Mouse (Mus musculus): ENCODE measurements around the gene Gpc6. TPM values are rescaled to one million over a fixed set of nuclear protein-coding genes. Genes with fewer than 3 reads are reported as not detected.

The Gpc6 gene
- polyA plus RNA-seq, 1 experiment from 2014 or later, result 66.2 TPM

DNA sequence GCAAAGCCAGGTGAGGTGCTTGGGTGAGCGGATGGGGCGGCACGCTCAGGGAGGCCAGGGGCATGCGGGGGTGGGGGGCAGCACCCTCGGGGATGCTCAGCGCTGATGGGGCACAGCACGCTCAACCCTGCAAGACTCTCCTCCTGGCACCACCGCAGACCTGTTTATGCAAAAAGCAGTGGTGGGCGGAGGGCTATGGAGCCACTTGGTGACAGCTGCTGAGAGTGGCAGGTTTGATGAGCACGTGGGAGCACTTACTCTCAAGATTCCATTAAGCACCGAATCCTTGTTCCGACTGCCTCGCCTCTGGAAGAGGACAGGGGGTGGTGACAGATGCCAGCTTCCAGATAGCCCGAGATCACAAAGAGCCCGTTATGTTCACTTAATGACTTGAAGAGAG, 1026.2 kb downstream of the Gpc6 start:
- ATAC-seq (replicated peaks; ENCODE audit: low FRiP score), result peak; percentile 29; the same call in 1 of the 2 replicates
- Histone ChIP-seq H3K4me3 (replicated peaks) (no peak overlapping the region), H3K27ac (no peak overlapping the region), H3K27me3 (no peaks in the 10 kb centered on the region), H3K9ac (no peak overlapping the region), H3K9me3 (replicated peaks) (no peaks in the 10 kb centered on the region), H3K4me1 (no peaks in the 10 kb centered on the region), H3K4me2 (no peak overlapping the region), H3K36me3 (no peaks in the 10 kb centered on the region)
- WGBS, result 78% methylated on average over 15 of the region's 15 CpGs

DNA sequence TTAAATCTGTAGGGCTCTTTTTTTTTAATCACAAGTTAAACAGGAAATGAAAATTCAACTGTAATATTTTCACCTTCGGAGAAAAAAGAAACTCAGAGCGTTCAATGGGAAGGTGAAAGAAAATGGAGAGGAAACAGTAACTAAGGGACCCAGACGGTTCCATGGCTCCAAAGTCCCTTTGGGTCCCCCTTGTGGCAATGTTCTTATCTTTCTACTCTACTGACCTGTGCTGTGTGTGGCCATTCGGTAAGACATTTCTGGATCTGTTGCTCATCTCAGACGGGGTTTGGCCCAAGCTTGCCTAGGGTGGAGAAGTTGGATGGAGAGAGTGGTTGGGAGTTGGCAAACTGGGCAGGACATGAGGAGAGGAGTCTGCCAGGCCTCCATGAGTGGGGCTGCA, 1026.6 kb downstream of the Gpc6 start:
- H3K27me3 ChIP-seq, result no peaks in the 10 kb centered on the region
- H3K36me3 ChIP-seq, result no peaks in the 10 kb centered on the region
- no peak overlapping the region for H3K9ac ChIP-seq
- peak; percentile 56; the same call in 1 of the 2 replicates for ATAC-seq (replicated peaks; ENCODE audit: low FRiP score)
- H3K27ac ChIP-seq, result no peak overlapping the region
- H3K9me3 ChIP-seq (replicated peaks), result no peaks in the 10 kb centered on the region
- 60% methylated on average over 5 of the region's 5 CpGs for WGBS
- no peaks in the 10 kb centered on the region for H3K4me1 ChIP-seq
- no peak overlapping the region for H3K4me3 ChIP-seq (replicated peaks)
- no peak overlapping the region for H3K4me2 ChIP-seq

DNA sequence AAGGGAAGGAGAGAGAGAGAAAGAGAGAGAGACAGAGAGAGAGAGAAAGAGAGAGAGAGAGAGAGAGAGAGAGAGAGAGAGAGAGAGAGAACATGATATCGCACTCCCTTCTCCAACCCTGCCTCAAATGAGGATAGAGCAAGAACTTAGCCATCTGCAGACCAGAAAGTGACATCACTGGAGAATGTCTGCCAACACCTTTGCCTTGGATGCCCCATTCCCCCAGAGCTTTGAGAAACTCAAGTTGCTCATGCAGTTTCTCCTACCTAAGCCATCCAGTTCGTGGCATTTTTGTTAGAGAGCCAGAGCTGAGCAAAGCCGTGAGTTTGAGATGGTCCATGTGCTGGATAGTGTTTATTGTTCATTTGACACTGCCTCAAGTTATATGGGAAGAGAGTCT, 1030.9 kb downstream of the Gpc6 start:
- Histone ChIP-seq H3K27me3 (no peaks in the 10 kb centered on the region), H3K9ac (no peak overlapping the region), H3K4me2 (no peak overlapping the region), H3K4me3 (replicated peaks) (no peak overlapping the region), H3K36me3 (no peaks in the 10 kb centered on the region), H3K27ac (no peak overlapping the region), H3K9me3 (replicated peaks) (no peaks in the 10 kb centered on the region), H3K4me1 (no peaks in the 10 kb centered on the region)
- ATAC-seq (replicated peaks; ENCODE audit: low FRiP score), result no peak
- 89% methylated on average over 3 of the region's 3 CpGs for WGBS

DNA sequence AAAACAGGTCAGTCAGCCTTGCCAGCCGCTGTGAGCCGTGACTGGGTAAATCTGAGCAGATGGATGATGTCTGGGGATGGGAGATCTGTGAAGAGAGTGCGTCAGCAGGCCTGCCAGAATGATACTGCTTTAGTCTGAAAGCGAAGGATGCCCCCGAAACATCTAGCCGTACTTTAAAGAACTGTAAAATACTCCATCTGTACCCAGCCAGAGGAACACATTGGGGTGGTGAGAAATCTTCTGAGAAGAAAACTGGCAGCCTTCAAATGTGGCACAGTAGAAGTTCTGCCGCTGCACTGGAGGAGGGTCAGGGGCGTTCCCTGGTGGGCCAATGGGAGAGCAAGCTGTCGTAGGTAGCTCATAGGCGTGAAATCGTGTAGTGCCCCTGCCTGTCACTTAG, 1033.3 kb downstream of the Gpc6 start:
- no peaks in the 10 kb centered on the region for H3K9me3 ChIP-seq (replicated peaks)

DNA sequence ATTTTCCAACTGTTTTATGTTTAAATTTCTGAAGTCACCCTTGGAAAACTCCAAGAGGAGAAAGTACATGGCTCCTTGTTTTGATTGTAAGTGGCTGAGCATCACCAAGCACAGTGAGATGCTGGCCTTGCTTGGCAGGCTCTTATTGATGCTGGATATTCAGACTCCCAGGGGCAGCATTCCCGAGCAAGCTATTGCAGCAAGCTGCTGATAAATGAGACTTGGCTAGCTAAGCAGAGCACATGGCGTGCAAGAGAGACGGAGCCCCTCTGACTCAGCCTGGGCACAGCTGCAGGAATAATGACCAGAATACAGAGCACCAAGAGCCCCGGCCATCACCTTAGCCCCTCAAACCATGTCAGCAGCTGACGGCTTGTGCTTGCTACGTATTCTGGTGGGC, 1036.2 kb downstream of the Gpc6 start:
- no peak overlapping the region for H3K4me2 ChIP-seq
- ATAC-seq (replicated peaks; ENCODE audit: low FRiP score), result no peak
- no peaks in the 10 kb centered on the region for H3K9me3 ChIP-seq (replicated peaks)
- no peaks in the 10 kb centered on the region for H3K4me1 ChIP-seq
- H3K27ac ChIP-seq, result no peak overlapping the region
- no peak overlapping the region for H3K9ac ChIP-seq
- peaks cover 6% of the 10 kb centered on the region; the same call in 1 of the 2 replicates for H3K36me3 ChIP-seq
- WGBS, result 57% methylated on average over 6 of the region's 6 CpGs
- H3K4me3 ChIP-seq (replicated peaks), result no peak overlapping the region
- H3K27me3 ChIP-seq, result no peaks in the 10 kb centered on the region

More for the DNA sequence above, 1033.3 kb downstream of the Gpc6 start:
- Histone ChIP-seq H3K4me1 (no peaks in the 10 kb centered on the region), H3K4me3 (replicated peaks) (no peak overlapping the region), H3K27ac (no peak overlapping the region), H3K9ac (no peak overlapping the region), H3K27me3 (no peaks in the 10 kb centered on the region), H3K36me3 (no peaks in the 10 kb centered on the region), H3K4me2 (no peak overlapping the region)
- WGBS, result 90% methylated on average over 11 of the region's 11 CpGs
- ATAC-seq (replicated peaks; ENCODE audit: low FRiP score), result no peak

DNA sequence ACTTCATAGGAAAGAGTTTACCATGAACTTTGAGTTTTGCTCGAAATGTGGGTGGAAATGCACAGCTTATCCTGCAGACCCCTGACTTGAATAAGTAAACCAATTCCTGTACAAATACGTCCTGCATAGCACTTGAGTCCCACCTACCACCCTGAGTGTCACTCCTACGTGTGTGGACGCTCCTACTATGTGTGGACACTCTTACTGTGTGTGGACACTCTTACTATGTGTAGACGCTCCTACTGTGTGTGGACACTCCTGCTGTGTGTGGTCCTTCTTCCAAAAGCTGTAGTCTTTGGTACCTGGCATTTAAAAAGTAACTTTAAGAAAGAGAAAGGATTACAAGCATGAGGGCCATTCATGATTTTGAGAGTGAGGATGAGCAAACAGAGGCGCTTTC, 1036.7 kb downstream of the Gpc6 start:
- no peak for ATAC-seq (replicated peaks; ENCODE audit: low FRiP score)
- Histone ChIP-seq H3K9me3 (replicated peaks) (no peaks in the 10 kb centered on the region), H3K4me1 (no peaks in the 10 kb centered on the region), H3K9ac (no peak overlapping the region), H3K4me3 (replicated peaks) (no peak overlapping the region), H3K27ac (no peak overlapping the region), H3K27me3 (no peaks in the 10 kb centered on the region), H3K36me3 (peaks cover 10% of the 10 kb centered on the region; the same call in 1 of the 2 replicates), H3K4me2 (no peak overlapping the region)
- WGBS, result 87% methylated on average over 6 of the region's 6 CpGs

DNA sequence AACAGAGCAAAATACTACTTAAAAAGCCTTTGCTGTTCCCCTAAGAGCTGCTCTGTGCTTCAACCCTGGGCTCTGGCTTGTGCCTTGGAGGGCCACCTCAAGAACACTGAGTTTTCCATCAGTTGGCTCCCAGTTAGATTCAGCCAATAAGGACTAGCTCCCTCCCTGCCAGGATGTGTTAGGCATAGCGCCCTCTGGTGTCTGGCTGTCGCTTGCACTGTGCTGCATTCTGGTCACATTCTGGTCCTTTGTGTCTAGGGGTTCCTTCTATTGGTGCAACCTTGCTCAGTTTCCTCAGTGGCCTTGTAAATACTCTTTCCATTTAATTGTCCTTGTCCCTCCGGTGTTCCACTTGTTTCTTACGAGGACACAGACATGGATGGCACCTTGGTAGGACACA, 1037.3 kb downstream of the Gpc6 start:
- no peaks in the 10 kb centered on the region for H3K9me3 ChIP-seq (replicated peaks)
- H3K4me3 ChIP-seq (replicated peaks), result no peak overlapping the region
- no peak for ATAC-seq (replicated peaks; ENCODE audit: low FRiP score)
- peaks cover 10% of the 10 kb centered on the region; the same call in 1 of the 2 replicates for H3K36me3 ChIP-seq
- no peaks in the 10 kb centered on the region for H3K4me1 ChIP-seq
- H3K9ac ChIP-seq, result no peak overlapping the region
- no peak overlapping the region for H3K4me2 ChIP-seq
- no peak overlapping the region for H3K27ac ChIP-seq
- H3K27me3 ChIP-seq, result no peaks in the 10 kb centered on the region
- whole genome bisulfite sequencing, result 70% methylated on average over 4 of the region's 4 CpGs

DNA sequence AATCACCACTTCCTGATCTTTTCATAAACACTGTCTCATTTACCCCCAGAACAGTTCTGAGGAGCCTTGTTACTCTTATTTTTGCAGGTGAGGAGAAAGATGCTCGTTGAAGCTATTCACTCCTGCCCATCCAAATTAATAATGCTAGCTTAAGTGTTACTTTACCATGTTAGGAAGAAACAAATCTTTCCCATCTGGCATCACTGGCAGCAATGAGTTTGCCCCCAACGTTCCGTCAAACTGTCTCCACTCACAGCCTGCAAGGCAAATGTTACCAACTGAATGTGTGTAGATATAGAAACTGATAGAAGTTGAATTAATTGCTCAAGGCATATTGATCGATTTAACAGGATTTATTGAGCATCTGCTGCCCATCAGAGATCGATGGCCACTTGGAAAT, 1047.5 kb downstream of the Gpc6 start:
- Histone ChIP-seq H3K9me3 (replicated peaks) (no peaks in the 10 kb centered on the region), H3K36me3 (peaks cover 18% of the 10 kb centered on the region; the same call in 1 of the 2 replicates), H3K4me2 (no peak overlapping the region), H3K4me1 (no peaks in the 10 kb centered on the region), H3K27me3 (no peaks in the 10 kb centered on the region), H3K4me3 (replicated peaks) (no peak overlapping the region), H3K27ac (no peak overlapping the region), H3K9ac (no peak overlapping the region)
- 91% methylated on average over 5 of the region's 5 CpGs for WGBS
- ATAC-seq (replicated peaks; ENCODE audit: low FRiP score), result no peak

DNA sequence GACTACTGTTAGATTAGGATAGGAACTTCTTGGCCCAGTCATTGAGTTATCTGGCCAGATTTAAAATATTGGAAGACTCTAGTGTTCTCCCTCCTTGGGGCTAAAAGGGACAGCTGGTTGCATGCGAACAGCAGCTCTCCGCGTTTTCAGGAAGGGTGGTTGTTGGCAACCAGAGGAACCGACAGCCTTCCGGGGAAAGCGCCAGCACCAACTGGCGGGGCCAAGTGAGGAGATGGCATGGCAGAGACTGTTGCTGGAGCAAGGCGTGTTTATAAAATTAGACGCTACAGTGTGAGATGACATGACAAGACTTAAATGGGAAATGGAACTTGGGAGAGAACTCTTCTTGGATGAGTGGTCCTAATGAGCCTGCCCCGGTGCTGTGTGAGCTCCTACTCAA, 1056.4 kb downstream of the Gpc6 start:
- Histone ChIP-seq H3K4me1 (no peaks in the 10 kb centered on the region), H3K4me3 (replicated peaks) (no peak overlapping the region), H3K9ac (no peak overlapping the region), H3K27me3 (no peaks in the 10 kb centered on the region), H3K27ac (no peak overlapping the region), H3K9me3 (replicated peaks) (no peaks in the 10 kb centered on the region), H3K36me3 (no peaks in the 10 kb centered on the region), H3K4me2 (no peak overlapping the region)
- ATAC-seq (replicated peaks; ENCODE audit: low FRiP score), result no peak
- 93% methylated on average over 10 of the region's 10 CpGs for WGBS

DNA sequence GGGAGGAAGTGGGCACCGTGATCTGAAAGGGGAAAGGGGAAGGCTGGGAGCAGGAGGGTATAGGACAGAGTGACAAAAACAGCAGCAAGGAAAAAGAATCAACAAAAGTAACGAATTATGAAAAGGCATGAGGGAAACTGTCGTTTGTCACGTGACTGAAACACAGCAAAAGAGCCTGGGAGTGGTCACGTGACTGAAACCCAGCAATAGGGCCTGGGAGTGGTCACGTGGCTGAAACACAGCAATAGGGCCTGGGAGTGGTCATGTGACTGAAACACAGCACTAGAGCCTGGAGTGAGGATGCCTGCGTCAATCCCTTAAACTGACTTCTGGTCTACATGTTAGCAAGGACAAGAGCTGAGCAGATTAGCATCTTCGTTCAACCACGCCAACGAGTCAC, 1063.3 kb downstream of the Gpc6 start:
- no peak overlapping the region for H3K4me3 ChIP-seq (replicated peaks)
- H3K36me3 ChIP-seq, result no peaks in the 10 kb centered on the region
- ATAC-seq (replicated peaks; ENCODE audit: low FRiP score), result no peak
- no peak overlapping the region for H3K27ac ChIP-seq
- H3K9ac ChIP-seq, result no peak overlapping the region
- no peak overlapping the region for H3K4me2 ChIP-seq
- 88% methylated on average over 10 of the region's 10 CpGs for WGBS
- H3K4me1 ChIP-seq, result no peaks in the 10 kb centered on the region
- no peaks in the 10 kb centered on the region for H3K27me3 ChIP-seq
- H3K9me3 ChIP-seq (replicated peaks), result no peaks in the 10 kb centered on the region

DNA sequence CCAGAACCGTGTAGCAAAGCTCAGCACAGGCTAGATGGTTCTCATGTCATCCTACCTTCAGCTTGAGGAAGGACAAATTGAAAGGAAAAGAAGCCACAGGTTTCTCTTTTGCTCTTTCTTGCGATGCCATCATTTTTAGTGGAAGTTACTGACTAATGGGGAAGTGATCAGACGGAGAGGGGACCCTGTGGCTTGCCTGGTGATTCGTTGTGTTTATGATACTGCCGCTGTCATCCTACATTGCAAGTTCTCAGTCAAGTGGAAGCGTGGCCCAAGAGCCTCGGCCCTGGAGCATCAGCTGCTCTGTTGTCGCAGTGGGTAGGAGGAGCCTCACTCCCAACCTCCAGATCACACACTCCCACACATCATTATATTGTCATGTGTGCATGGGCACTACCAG, 1065.1 kb downstream of the Gpc6 start:
- Histone ChIP-seq H3K27me3 (no peaks in the 10 kb centered on the region), H3K4me2 (no peak overlapping the region), H3K9ac (no peak overlapping the region), H3K4me3 (replicated peaks) (no peak overlapping the region), H3K4me1 (no peaks in the 10 kb centered on the region), H3K36me3 (no peaks in the 10 kb centered on the region), H3K27ac (no peak overlapping the region), H3K9me3 (replicated peaks) (no peaks in the 10 kb centered on the region)
- no peak for ATAC-seq (replicated peaks; ENCODE audit: low FRiP score)
- 52% methylated on average over 8 of the region's 8 CpGs for WGBS

DNA sequence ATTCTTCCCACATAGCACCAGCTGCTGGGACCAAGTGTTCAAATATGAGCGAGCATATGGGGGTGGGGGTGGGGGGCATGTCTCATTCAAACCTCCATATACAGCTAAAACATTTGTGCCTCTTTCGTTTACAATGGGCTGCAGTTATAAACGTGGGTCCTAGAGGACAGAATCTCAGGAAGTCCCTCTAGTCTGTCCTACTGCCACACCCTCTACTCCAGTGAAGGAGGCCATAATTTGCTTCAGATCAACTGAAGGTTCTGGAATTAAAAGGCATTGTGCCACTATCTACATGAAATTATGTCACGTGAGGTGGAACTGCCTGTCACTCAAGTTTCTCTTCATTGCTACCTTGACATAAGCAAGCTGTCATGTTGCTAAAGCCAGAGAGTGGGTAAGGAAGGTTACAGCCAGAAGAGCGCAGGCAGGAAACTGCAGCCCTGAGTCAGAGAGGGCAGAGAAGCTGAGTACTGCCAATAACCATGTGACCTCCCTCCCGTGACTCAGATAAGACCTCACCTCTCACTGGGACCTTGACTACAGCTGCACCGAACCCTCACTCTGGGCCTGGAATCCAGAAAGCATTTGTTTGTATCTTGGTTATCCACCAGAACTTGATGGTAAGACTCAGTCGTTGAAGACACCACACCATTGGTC, 1067.6 kb downstream of the Gpc6 start:
- no peaks in the 10 kb centered on the region for H3K4me1 ChIP-seq
- H3K9me3 ChIP-seq (replicated peaks), result no peaks in the 10 kb centered on the region
- H3K27me3 ChIP-seq, result no peaks in the 10 kb centered on the region
- H3K9ac ChIP-seq, result no peak overlapping the region
- WGBS, result 64% methylated on average over 8 of the region's 8 CpGs
- no peak overlapping the region for H3K4me3 ChIP-seq (replicated peaks)
- no peak overlapping the region for H3K27ac ChIP-seq
- H3K4me2 ChIP-seq, result no peak overlapping the region
- H3K36me3 ChIP-seq, result no peaks in the 10 kb centered on the region
- no peak for ATAC-seq (replicated peaks; ENCODE audit: low FRiP score)

DNA sequence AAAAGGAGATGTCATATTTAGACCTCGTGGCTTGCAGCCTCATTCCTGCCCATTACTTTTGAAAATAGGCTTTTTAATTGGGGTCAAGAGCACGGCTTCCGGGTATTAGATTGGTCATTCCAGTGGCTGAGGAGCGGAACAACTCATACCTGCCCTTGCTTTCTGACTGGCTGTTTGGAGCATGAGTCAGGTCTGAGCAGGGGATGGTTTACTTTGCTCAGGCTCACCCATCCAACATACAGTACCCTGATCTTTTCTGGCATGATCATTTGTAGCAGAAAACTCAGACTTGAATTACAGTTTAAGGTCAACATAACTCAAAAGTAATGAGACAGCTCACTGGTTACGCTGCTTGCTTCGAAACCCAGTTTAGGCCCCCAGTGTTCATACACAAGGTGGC, 1068.7 kb downstream of the Gpc6 start:
- H3K4me3 ChIP-seq (replicated peaks), result no peak overlapping the region
- H3K4me2 ChIP-seq, result no peak overlapping the region
- ATAC-seq (replicated peaks; ENCODE audit: low FRiP score), result no peak
- H3K9ac ChIP-seq, result no peak overlapping the region
- no peaks in the 10 kb centered on the region for H3K27me3 ChIP-seq
- H3K9me3 ChIP-seq (replicated peaks), result no peaks in the 10 kb centered on the region
- whole genome bisulfite sequencing, result 72% methylated on average over 6 of the region's 6 CpGs
- H3K27ac ChIP-seq, result no peak overlapping the region
- no peaks in the 10 kb centered on the region for H3K4me1 ChIP-seq
- H3K36me3 ChIP-seq, result no peaks in the 10 kb centered on the region
